Mouse (Mus musculus) E14TG2a.4 (cell line): ENCODE measurements around the gene Chrm4.

Experiments used
- CTCF ChIP-seq: conservative IDR thresholded peaks from 2 replicates; pipeline ENCODE4 v1.5.1; 2014; ENCODE audit warnings: low read length
- NANOG ChIP-seq: IDR thresholded peaks from 2 replicates; pipeline ENCODE4 v1.6.1; 2014; ENCODE audit warnings: borderline replicate concordance, low read length, mixed read lengths
- POU5F1 ChIP-seq: IDR thresholded peaks from 2 replicates; pipeline ENCODE4 v1.6.1; 2014; ENCODE audit warnings: low read length, borderline replicate concordance

GRCm38 (mm10) chr2:91929455-91929854, 2.4 kb downstream of the Chrm4 start:
- no peak for TF ChIP-seq CTCF
- TF ChIP-seq POU5F1, result no peak
- no peak for TF ChIP-seq NANOG
